Mouse (Mus musculus) embryonic facial prominence, embryonic 13.5 days (tissue): ENCODE measurements around the gene Rpl14. TPM values are rescaled to one million over a fixed set of nuclear protein-coding genes. Genes with fewer than 3 reads are reported as not detected.

Experiments
- ATAC-seq: fragments of 200-750 bp; cut with Nextera tagmentation; 2 replicates; pipeline ENCODE4 v1.8.0; 2017; ENCODE audit warnings: low read depth; ENCODE audit not compliant: insufficient number of reproducible peaks, insufficient read depth, low FRiP score, low TSS enrichment
- H3K27ac ChIP-seq: fragments of 300-500 bp; sonication (generic); 2 replicates; pipeline ENCODE4 v1.5.1; 2015; ENCODE audit warnings: moderate library complexity, mild to moderate bottlenecking, inconsistent platforms
- H3K27me3 ChIP-seq: fragments of 300-500 bp; sonication (generic); 2 replicates; pipeline ENCODE4 v1.6.1; 2015; ENCODE audit warnings: mild to moderate bottlenecking, inconsistent platforms
- H3K36me3 ChIP-seq: fragments of 300-500 bp; sonication (generic); 2 replicates; pipeline ENCODE4 v1.6.1; 2015; ENCODE audit warnings: mild to moderate bottlenecking, inconsistent platforms
- H3K4me1 ChIP-seq: fragments of 300-500 bp; sonication (generic); 2 replicates; pipeline ENCODE4 v1.6.1; 2015; ENCODE audit warnings: inconsistent platforms
- H3K4me2 ChIP-seq: fragments of 300-500 bp; sonication (generic); 2 replicates; pipeline ENCODE4 v1.6.1; 2015; ENCODE audit warnings: moderate library complexity, mild to moderate bottlenecking, inconsistent platforms
- H3K4me3 ChIP-seq: fragments of 300-500 bp; sonication (generic); 2 replicates; pipeline ENCODE4 v1.5.1; 2015; ENCODE audit warnings: mild to moderate bottlenecking, inconsistent platforms
- H3K9ac ChIP-seq: fragments of 300-500 bp; sonication (generic); 2 replicates; pipeline ENCODE4 v1.6.1; 2015; ENCODE audit warnings: mild to moderate bottlenecking, inconsistent platforms
- H3K9me3 ChIP-seq: fragments of 300-500 bp; sonication (generic); 2 replicates; pipeline ENCODE4 v1.6.1; 2016; ENCODE audit warnings: inconsistent platforms
- WGBS: fragments of 180-500 bp; shearing (Covaris S2); methylation state at CpG from one replicate; pipeline ENCODE4 v1.1.7; 2015; ENCODE audit warnings: mixed read lengths; 5-methylcytosine and 5-hydroxymethylcytosine counted together
- polyA plus RNA-seq: library from polyadenylated mRNA; unstranded; fragments of >200 nt; fragmentation: Nextera tagmentation; extraction: Ambion mirVana; gene quantifications from 2 replicates; pipeline ENCODE4 v1.2.1, GENCODE M21; 2015

Rpl14 gene
- polyA plus RNA-seq, 1 experiment from 2014 or later, result 950 TPM

DNA sequence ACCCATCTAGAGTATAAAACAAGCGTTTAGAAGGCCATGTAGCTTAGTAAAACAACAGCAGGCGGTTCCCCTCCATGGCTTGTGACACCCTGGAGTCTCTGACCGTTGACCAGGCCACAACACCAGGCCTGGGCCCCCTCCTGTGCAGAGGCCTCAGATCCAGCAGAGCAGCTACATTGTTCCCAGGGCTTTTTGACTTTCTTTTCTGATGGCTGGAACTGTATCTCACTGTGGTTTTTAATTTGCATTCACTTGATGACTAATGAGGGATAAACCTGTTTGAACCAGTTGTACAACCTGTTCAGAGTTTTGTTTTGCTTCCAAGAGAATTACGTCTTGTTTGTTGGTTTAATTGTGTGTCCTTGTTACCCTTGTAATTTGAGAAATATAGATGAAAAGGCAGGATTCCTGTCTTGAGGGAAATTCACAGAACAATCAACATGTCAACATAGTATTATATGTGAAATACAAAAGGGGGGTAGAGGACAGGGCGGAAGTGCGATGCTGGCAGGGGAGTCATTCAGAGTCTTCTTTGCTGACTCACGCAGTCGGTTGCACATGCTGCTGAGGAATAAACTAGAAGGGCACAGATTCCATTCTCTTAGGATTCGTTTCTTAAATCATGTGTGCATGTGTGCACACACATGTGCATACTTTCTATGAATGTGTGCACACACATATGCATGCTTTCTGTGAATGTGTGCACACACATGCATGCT is 22.3 kb downstream of the Rpl14 start:
- H3K36me3 ChIP-seq, result no peaks in the 10 kb centered on the region
- H3K9me3 ChIP-seq, result no peaks in the 10 kb centered on the region
- H3K4me3 ChIP-seq, result no peak overlapping the region
- 0 out of 2 replicates have a peak, but pooled peaks have one; percentile 43 for ATAC-seq
- WGBS, result 46% methylated on average over 9 of the region's 9 CpGs
- H3K9ac ChIP-seq, result no peak overlapping the region
- peak overlapping the region; percentile 62; the same call in 1 of the 2 replicates for H3K27ac ChIP-seq
- no peak overlapping the region for H3K4me2 ChIP-seq
- peaks cover 19% of the 10 kb centered on the region for H3K4me1 ChIP-seq
- H3K27me3 ChIP-seq, result no peaks in the 10 kb centered on the region

DNA sequence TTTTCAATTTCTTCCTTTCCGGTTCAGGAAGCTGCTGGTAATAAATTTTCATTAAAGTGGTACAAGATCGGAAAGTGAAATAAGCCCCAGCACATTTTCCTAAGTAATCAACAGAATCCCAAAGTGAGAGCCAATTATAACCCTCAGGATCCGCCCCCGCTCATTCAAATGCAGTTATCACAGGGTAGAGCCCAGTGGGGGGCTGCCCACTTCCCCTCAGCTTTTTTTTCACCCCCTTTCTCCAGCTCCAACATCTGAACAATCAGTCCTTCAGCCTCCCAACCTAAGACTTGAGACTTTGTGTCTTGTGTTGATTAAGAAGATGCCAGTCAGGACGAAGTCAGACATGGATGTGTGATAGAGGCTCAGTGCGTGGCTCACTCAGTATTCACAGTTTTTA is 23.6 kb downstream of the Rpl14 start:
- Histone ChIP-seq H3K27ac (no peak overlapping the region), H3K9ac (no peak overlapping the region), H3K27me3 (no peaks in the 10 kb centered on the region), H3K4me3 (no peak overlapping the region), H3K36me3 (no peaks in the 10 kb centered on the region), H3K9me3 (no peaks in the 10 kb centered on the region), H3K4me1 (peaks cover 19% of the 10 kb centered on the region), H3K4me2 (no peak overlapping the region)
- no peak for ATAC-seq
- WGBS, result 61% methylated on average over 6 of the region's 6 CpGs

DNA sequence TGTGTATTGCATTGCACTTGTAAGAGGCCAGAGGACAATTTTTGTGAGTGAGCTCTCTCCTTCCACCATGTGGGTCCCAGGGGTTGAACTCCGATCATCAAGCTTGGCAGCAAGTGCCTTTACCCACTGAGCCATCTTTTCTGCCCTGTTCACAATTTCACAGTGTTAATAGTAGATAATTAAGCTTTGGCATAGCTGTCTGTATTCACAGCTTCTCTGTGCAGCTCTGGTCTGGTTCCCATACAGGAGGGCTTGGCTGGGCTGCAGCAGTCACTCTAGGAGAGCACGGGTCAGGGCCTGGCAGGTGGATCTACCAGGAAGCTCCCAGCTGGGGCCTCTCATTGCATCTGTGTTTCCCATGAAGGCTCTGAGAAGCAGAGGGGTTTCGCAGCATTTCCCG is 24.1 kb downstream of the Rpl14 start:
- no peak overlapping the region for H3K9ac ChIP-seq
- H3K4me2 ChIP-seq, result no peak overlapping the region
- peaks cover 19% of the 10 kb centered on the region for H3K4me1 ChIP-seq
- H3K4me3 ChIP-seq, result no peak overlapping the region
- no peaks in the 10 kb centered on the region for H3K27me3 ChIP-seq
- no peak overlapping the region for H3K27ac ChIP-seq
- no peaks in the 10 kb centered on the region for H3K36me3 ChIP-seq
- H3K9me3 ChIP-seq, result no peaks in the 10 kb centered on the region
- ATAC-seq, result no peak
- 71% methylated on average over 4 of the region's 4 CpGs for WGBS

DNA sequence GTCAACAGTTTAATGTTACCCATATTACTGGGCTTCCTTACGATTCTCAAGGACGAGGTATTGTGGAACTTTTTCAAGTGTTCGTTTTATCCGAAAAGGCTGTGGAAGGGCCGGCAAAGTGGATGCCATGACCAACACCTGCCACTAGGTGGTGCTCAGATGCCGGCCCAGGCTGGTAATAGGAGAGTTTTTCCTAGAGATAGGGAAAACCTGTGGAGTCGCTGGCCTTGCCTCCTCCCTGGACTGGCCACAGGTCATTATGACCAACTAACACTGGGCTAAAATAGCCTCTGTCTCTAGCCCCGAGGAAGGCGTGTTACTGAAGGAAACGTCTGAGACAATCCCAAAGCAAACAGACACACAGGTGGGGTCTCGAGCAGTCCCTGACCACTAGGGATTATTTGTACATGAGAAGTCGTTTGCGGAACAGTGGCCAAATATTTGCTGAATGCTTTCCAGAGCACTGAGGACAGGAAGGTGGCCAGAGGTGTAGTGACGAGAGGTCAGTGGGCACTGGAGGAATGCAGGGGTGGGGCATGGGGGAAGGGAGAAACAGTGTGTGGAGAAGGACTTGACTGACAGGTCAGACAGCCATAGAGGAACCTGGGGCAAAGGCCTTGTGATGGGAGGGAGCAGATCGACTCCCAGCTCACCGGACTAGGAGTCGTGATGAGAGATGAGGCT is 30.4 kb downstream of the Rpl14 start:
- Histone ChIP-seq H3K36me3 (no peaks in the 10 kb centered on the region), H3K4me2 (peak overlapping the region; percentile 54), H3K4me3 (no peak overlapping the region), H3K27ac (peak overlapping the region; percentile 90; the same call in 1 of the 2 replicates), H3K27me3 (no peaks in the 10 kb centered on the region), H3K4me1 (peaks cover 33% of the 10 kb centered on the region), H3K9me3 (no peaks in the 10 kb centered on the region), H3K9ac (no peak overlapping the region)
- WGBS, result 14% methylated on average over 17 of the region's 17 CpGs
- no peak for ATAC-seq

DNA sequence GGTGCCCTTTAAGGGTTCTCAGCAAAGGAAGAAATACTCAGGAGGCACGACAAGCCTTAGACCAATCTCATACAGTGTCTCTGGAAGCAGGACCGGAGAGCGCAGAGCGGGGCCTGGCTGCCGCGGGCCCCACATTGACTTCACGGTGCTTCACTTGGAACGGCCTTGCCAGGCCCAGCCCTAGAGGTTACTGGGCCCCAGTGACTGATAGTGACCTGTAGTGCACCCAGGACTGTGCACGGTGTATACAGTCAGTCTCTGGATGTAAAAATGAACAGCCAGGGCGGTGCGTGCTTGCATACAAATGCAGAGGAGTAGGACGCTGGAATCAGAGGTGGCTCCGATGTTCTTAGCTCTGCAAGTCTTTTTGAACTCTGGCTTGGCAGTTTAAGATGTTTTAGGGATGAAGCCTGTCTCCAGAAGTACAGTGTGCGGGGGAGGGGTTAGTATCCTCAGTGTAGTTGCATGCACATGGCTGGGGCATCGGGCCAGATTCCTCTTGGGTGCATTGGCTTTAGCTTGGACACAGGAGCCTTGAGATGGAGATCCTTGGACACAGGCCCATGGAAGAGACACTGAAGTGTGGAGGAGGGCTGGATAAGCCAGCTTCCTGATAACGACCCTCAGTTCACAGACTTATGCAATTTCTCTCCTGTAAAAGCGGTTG is 31.1 kb downstream of the Rpl14 start:
- H3K36me3 ChIP-seq, result no peaks in the 10 kb centered on the region
- H3K4me3 ChIP-seq, result peak overlapping the region; percentile 14; the same call in 1 of the 2 replicates
- peak; percentile 48; the same call in 1 of the 2 replicates for ATAC-seq
- WGBS, result 40% methylated on average over 17 of the region's 17 CpGs
- H3K9me3 ChIP-seq, result peaks cover under 1% of the 10 kb centered on the region; the same call in 1 of the 2 replicates
- H3K27me3 ChIP-seq, result no peaks in the 10 kb centered on the region
- peak overlapping the region; percentile 40; the same call in 1 of the 2 replicates for H3K9ac ChIP-seq
- peak overlapping the region; percentile 90 for H3K27ac ChIP-seq
- H3K4me2 ChIP-seq, result peak overlapping the region; percentile 54
- H3K4me1 ChIP-seq, result peaks cover 33% of the 10 kb centered on the region

DNA sequence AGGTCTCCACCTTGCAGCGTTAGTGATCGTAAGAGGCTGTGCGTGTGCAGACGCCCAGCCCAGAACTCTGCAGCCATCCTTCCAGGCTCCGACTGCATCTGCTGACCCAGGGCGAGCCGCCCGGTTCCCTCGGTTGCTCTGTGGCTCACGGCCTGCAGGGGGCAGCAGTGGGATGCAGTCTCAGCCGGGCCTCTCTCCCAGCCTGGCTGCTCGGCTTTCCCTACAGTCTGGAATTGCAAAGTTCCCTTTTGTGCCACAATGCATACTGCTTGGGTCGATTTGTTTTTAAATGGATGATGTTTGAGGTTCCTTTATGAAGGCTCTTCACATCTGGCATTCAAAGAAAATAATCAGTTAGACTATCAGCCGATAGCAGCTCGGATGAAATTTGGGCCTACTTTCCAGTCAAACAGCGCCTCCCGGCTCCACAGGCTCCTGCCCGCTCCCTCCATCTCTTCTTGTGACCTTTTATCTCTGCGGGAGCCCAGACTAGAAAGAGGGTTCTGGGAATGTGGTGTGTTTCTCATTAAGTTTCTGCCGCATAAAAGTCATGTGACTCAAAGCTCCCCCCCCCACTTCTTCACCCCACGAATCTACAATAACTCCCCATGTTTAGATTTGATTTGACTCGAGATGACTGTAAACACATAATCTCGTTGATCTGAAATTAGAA is 31.7 kb downstream of the Rpl14 start:
- peak overlapping the region; percentile 51 for H3K9ac ChIP-seq
- H3K4me3 ChIP-seq, result peak overlapping the region; percentile 17
- 2% methylated on average over 23 of the region's 23 CpGs for WGBS

DNA sequence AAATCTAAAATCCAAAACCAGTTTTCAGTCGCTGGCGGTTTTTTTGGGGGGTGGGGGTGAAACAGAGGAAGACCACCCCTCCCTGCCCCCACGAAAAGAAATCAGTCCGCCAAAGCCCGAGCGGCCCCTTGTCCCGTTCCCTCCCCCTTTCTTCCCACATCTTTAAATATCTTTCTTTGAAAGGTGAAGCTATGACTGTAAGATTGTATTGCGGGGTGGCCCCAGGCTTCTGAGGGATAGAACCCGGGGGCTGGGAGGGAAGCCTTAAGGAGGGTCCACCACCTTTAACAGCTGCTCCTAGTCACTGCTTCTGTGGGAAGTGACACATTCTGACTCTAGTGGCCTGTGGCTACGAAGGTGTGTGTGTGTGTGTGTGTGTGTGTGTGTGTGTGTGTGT is 32.3 kb downstream of the Rpl14 start:
- peaks cover 33% of the 10 kb centered on the region for H3K4me1 ChIP-seq
- peak overlapping the region; percentile 54 for H3K4me2 ChIP-seq
- peak overlapping the region; percentile 51 for H3K9ac ChIP-seq
- no peaks in the 10 kb centered on the region for H3K27me3 ChIP-seq
- peaks cover 13% of the 10 kb centered on the region for H3K9me3 ChIP-seq
- peak overlapping the region; percentile 17 for H3K4me3 ChIP-seq
- 6% methylated on average over 10 of the region's 10 CpGs for WGBS
- ATAC-seq, result peak; percentile 44; the same call in 1 of the 2 replicates
- 0 out of 2 replicates have a peak, but pooled peaks cover 4% of the 10 kb centered on the region for H3K36me3 ChIP-seq
- peak overlapping the region; percentile 90 for H3K27ac ChIP-seq

More for the DNA sequence above, 31.7 kb downstream of the Rpl14 start:
- Histone ChIP-seq H3K36me3 (0 out of 2 replicates have a peak, but pooled peaks cover 4% of the 10 kb centered on the region), H3K4me2 (peak overlapping the region; percentile 54), H3K27ac (peak overlapping the region; percentile 90), H3K27me3 (no peaks in the 10 kb centered on the region), H3K4me1 (peaks cover 33% of the 10 kb centered on the region), H3K9me3 (peaks cover 8% of the 10 kb centered on the region)
- peak; percentile 83 for ATAC-seq

DNA sequence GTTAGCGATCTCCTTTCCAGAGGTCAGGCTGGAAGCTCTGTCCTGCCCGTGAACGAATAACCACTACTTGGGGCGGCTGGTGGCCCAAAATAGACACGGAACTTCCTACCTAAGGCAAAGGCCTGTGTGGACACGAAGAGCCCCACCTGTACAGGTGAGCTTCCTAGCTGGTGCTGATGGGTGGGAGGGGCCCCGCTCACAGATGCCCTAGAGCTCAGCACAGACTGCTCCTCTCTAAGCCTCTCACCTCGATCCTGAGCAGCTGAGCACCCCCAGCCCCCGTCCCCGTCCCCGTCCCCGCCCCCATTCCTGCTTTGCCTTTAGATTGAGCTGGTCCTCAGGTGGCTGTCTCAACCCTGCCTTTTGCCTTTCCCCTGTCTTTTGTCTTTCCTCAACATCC is 32.7 kb downstream of the Rpl14 start:
- 0 out of 2 replicates have a peak overlapping the region, but pooled peaks have one; percentile 17 for H3K4me3 ChIP-seq
- WGBS, result 11% methylated on average over 12 of the region's 12 CpGs
- H3K9me3 ChIP-seq, result peaks cover 14% of the 10 kb centered on the region
- peak overlapping the region; percentile 54 for H3K4me2 ChIP-seq
- peak overlapping the region; percentile 51; the same call in 1 of the 2 replicates for H3K9ac ChIP-seq
- peaks cover 33% of the 10 kb centered on the region for H3K4me1 ChIP-seq
- H3K27me3 ChIP-seq, result no peaks in the 10 kb centered on the region
- ATAC-seq, result peak; percentile 22; the same call in 1 of the 2 replicates
- 0 out of 2 replicates have a peak, but pooled peaks cover 4% of the 10 kb centered on the region for H3K36me3 ChIP-seq
- H3K27ac ChIP-seq, result peak overlapping the region; percentile 90

DNA sequence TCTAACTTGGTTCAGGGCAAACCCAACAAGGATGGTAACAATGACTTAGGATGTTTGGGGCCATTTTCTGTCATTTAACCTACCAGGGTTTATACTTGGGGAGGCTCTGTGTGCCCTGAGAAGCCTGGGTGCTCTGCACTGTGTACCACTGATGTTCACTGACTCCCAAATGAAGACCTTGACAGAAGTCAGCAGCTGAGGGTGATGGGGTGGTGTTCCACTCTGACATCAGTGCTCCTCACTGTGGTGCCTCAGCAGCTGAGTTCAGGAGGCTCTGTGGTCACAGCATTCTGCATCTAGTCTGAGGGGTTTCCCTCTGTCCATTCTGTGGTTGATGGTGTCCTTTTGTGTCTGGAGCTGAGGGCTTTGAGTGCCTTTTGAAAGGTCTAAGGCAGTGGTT is 39.8 kb downstream of the Rpl14 start:
- H3K4me1 ChIP-seq, result no peaks in the 10 kb centered on the region
- no peak overlapping the region for H3K4me2 ChIP-seq
- H3K9me3 ChIP-seq, result peaks cover 14% of the 10 kb centered on the region
- ATAC-seq, result no peak
- H3K27me3 ChIP-seq, result no peaks in the 10 kb centered on the region
- no peak overlapping the region for H3K9ac ChIP-seq
- H3K4me3 ChIP-seq, result no peak overlapping the region
- H3K27ac ChIP-seq, result no peak overlapping the region
- 0 out of 2 replicates have a peak, but pooled peaks cover 4% of the 10 kb centered on the region for H3K36me3 ChIP-seq

- no peak overlapping the region for H3K4me2 ChIP-seq
- H3K4me1 ChIP-seq, result peaks cover 2% of the 10 kb centered on the region
- H3K36me3 ChIP-seq, result no peaks in the 10 kb centered on the region
- no peak overlapping the region for H3K4me3 ChIP-seq
- no peaks in the 10 kb centered on the region for H3K27me3 ChIP-seq
- WGBS, result 87% methylated on average over 6 of the region's 6 CpGs
- no peak for ATAC-seq
- H3K9me3 ChIP-seq, result no peaks in the 10 kb centered on the region
- no peak overlapping the region for H3K9ac ChIP-seq
- H3K27ac ChIP-seq, result no peak overlapping the region
Measured at GRCm38 (mm10) chr9:120614059-120614458, 42.8 kb downstream of the Rpl14 start.

DNA sequence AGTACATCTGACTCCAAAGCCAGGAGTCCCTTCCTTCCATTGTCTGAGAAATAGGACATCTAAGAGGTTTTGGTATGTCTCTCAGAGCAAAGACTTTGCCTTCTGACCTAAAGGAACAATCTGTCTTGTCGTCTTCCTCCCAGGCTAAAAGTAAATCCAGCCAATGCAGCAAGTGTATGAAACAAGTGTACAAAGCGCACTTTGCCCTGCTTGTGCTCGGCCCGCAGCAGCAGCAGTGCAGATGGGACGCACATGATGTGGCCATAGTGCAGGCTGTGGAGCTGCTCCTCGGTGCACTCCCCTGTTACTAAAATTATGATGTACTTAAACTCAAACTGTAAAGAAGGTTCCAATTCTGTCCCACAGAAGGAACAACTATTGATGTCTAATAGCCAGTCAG is 46.9 kb downstream of the Rpl14 start:
- Histone ChIP-seq H3K4me2 (no peak overlapping the region), H3K27ac (no peak overlapping the region), H3K4me1 (peaks cover 16% of the 10 kb centered on the region), H3K9ac (no peak overlapping the region), H3K4me3 (no peak overlapping the region), H3K9me3 (peaks cover 9% of the 10 kb centered on the region), H3K36me3 (no peaks in the 10 kb centered on the region), H3K27me3 (no peaks in the 10 kb centered on the region)
- WGBS, result 74% methylated on average over 6 of the region's 6 CpGs
- no peak for ATAC-seq
